Mouse (Mus musculus) bone marrow, adult 2 months (tissue): ENCODE results near the gene Usp46. TPM values are rescaled to one million over a fixed set of nuclear protein-coding genes. Genes with fewer than 3 reads are reported as not detected.

Source experiments
- H3K27ac ChIP-seq: fragments of 200-500 bp; 2 replicates; pipeline ENCODE4 v1.5.1; 2012; ENCODE audit warnings: low read depth, mild to moderate bottlenecking, control low read depth, inconsistent platforms, low read length; ENCODE audit not compliant: control insufficient read depth, poor library complexity, insufficient read depth
- H3K4me1 ChIP-seq: fragments of 200-500 bp; 2 replicates; pipeline ENCODE4 v1.6.1; 2011; ENCODE audit warnings: low read length; ENCODE audit not compliant: control insufficient read depth, insufficient read depth
- H3K4me3 ChIP-seq: fragments of 200-500 bp; replicated peaks from 2 replicates; pipeline ENCODE3; 2011; ENCODE audit warnings: mild to moderate bottlenecking, low read depth, low read length, control low read depth; ENCODE audit not compliant: control insufficient read depth
- CTCF ChIP-seq: fragments of 200-500 bp; IDR thresholded peaks from 2 replicates; pipeline ENCODE4 v1.5.1; 2011; ENCODE audit warnings: low read length, control low read depth; ENCODE audit not compliant: control insufficient read depth, insufficient read depth
- POLR2A ChIP-seq: fragments of 200-500 bp; IDR thresholded peaks from 2 replicates; pipeline ENCODE4 v1.6.1; 2011; ENCODE audit warnings: low read depth, mild to moderate bottlenecking, control low read depth, low read length, borderline replicate concordance; ENCODE audit not compliant: control insufficient read depth
- WGBS: fragments of 180-500 bp; shearing (Covaris S2); methylation state at CpG from one replicate; pipeline ENCODE4 v1.1.7; 2018; 5-methylcytosine and 5-hydroxymethylcytosine counted together
- polyA plus RNA-seq: library from polyadenylated mRNA; stranded (reverse); fragments of >200 nt; gene quantifications from 2 replicates; pipeline ENCODE4 v1.2.4, GENCODE M21; 2011; ENCODE audit warnings: low replicate concordance; ENCODE audit not compliant: missing spikeins, insufficient read depth, insufficient read length

Gene Usp46
- polyA plus RNA-seq, 1 experiment = 17.8 TPM

DNA sequence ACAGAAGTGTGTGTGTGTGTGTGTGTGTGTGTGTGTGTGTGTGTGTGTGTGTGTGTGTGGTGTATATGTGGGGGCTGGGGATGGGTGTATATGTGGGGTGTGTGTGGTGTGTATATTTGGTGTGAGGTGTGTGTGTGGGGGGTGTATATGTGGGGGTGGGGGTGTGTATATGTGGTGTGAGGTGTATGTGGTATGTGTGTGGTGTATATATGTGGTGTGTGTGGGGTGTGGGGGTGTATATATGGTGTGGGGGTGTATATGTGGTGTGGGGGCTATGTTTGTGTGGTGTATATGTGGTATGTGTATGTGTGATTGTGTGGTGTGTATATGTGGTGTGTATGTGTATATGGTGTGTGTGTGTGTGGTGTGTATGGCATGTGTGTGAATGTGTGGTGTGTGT, 73.4 kb downstream of the Usp46 start:
- no peak for TF ChIP-seq POLR2A
- TF ChIP-seq CTCF = no peak
- Histone ChIP-seq H3K27ac (no peak overlapping the region), H3K4me3 (no peak overlapping the region), H3K4me1 (no peaks in the 10 kb centered on the region)

GRCm38 (mm10) chr5:73993538-73993937, 74.7 kb downstream of the Usp46 start:
- H3K4me3 ChIP-seq = no peak overlapping the region
- TF ChIP-seq CTCF = 0 out of 2 replicates have a peak, but pooled peaks have one; percentile 20
- no peak for TF ChIP-seq POLR2A
- WGBS = 70% methylated on average over 4 of the region's 4 CpGs
- H3K4me1 ChIP-seq = no peaks in the 10 kb centered on the region
- no peak overlapping the region for H3K27ac ChIP-seq

DNA sequence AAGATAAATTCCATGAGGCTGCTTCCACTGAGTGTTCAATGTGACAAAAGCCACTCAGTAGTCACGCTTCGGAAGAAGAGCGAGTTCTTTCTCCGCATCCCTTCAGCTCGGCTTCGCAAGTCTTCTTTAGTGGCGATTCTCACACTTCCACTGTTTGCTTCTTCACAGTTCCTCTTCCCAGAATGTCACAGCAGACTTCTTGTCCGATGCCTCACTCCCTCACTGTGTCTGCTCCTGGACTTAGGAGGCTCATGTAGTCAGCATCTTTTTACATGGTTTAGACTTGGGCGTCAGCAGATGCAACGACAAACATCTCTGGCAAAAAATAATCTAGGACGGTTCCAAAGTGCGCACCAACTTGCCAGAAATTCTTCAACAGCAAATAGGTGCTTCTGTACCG, 75.9 kb downstream of the Usp46 start:
- no peak for TF ChIP-seq CTCF
- WGBS = 87% methylated on average over 13 of the region's 13 CpGs
- Histone ChIP-seq H3K4me1 (no peaks in the 10 kb centered on the region), H3K27ac (no peak overlapping the region), H3K4me3 (no peak overlapping the region)

DNA sequence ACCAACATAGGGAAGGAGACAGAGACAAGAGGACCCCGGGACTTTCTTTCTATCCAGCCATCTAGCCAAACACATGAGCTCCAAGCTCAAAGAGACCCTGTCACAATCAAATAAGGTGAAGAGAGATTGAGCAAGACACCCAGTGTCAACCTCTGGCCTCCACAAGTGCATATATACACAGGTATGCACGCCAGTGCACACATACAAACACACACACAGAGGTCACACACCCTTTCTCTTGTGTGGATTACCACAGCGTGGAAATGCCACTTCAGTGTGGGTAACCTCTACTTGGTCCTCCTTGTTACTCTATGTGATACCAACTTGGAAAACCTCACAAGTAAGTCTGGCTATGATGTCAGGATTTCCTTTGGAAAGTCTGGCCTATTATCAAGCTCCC, 78.7 kb downstream of the Usp46 start:
- TF ChIP-seq POLR2A = no peak
- TF ChIP-seq CTCF = no peak
- H3K27ac ChIP-seq = no peak overlapping the region
- WGBS = 84% methylated on average over 3 of the region's 3 CpGs
- H3K4me1 ChIP-seq = no peaks in the 10 kb centered on the region
- no peak overlapping the region for H3K4me3 ChIP-seq

DNA sequence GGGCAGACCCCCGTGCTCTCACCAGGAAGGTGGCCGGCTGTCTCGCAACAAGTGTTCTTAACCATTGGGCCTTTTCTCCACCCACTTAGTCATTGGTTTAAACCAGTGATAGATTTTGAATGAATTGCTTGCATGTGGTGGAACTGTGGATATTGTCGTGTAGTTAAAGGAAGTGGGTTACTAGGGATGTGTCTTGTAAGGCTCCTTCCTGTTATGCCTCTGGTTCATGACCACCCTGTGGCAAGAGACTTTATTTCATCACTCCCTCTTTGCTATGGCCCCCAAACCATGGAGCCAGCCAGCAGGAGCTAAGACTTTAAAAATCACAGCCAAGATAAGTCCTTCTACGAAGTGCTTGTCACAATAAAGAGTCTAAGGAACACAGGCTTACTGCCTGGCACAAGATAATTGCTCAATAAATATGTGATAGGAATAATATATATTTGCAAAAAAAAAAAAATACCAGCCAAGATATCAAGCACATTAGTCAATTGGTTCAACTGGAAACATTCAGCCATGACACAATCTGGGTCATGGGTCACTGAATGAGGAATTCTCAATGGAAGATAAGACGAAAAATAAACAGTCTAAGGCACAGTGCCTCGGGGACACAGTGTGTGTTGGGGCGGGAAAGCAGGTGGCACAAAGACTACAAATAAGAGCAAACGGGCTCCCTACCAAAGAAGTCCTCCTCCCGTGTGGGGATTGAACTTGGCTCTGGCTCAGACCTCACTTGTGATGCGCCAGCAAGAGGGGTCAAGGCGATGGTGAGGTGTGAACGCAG, 80.3 kb downstream of the Usp46 start:
- WGBS = 76% methylated on average over 13 of the region's 13 CpGs
- no peak overlapping the region for H3K4me3 ChIP-seq
- TF ChIP-seq CTCF (no peak), POLR2A (no peak)

GRCm38 (mm10) chr5:73977426-73977825, 90.8 kb downstream of the Usp46 start:
- Histone ChIP-seq H3K27ac (no peak overlapping the region), H3K4me1 (no peaks in the 10 kb centered on the region), H3K4me3 (no peak overlapping the region)
- WGBS = 80% methylated on average over 11 of the region's 11 CpGs
- TF ChIP-seq POLR2A = no peak
- TF ChIP-seq CTCF = no peak

More for the DNA sequence above, 80.3 kb downstream of the Usp46 start:
- no peak overlapping the region for H3K27ac ChIP-seq
- H3K4me1 ChIP-seq = no peaks in the 10 kb centered on the region

DNA sequence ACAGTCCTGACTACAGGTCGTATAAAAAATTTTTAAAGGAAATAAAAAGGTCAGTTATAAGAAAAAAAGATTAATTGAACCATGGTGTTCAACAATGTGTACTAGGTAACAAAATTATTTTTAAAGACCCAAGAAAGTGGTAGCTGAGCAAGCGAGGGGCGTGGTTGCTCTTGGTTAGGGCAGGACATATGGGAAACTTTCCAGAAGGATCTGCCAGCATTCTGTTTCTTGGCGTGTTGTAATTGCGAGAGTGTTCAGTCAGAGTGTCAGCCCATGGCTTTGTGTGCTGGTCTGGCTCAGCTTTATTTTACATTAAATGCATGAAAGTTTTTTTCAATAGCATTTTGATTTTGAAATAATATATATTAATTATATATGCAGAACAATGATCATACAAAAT, 96.5 kb downstream of the Usp46 start:
- Histone ChIP-seq H3K4me1 (no peaks in the 10 kb centered on the region; the same call in 1 of the 2 replicates), H3K27ac (no peak overlapping the region), H3K4me3 (no peak overlapping the region)
- WGBS = 70% methylated on average over 5 of the region's 5 CpGs
- TF ChIP-seq POLR2A = no peak
- TF ChIP-seq CTCF = no peak

- H3K4me1 ChIP-seq = no peaks in the 10 kb centered on the region; the same call in 1 of the 2 replicates
- no peak overlapping the region for H3K27ac ChIP-seq
- 26% methylated on average over 7 of the region's 7 CpGs for WGBS
- TF ChIP-seq CTCF = no peak
- no peak for TF ChIP-seq POLR2A
- no peak overlapping the region for H3K4me3 ChIP-seq
Measured at GRCm38 (mm10) chr5:73970024-73970628, 98.1 kb downstream of the Usp46 start.

DNA sequence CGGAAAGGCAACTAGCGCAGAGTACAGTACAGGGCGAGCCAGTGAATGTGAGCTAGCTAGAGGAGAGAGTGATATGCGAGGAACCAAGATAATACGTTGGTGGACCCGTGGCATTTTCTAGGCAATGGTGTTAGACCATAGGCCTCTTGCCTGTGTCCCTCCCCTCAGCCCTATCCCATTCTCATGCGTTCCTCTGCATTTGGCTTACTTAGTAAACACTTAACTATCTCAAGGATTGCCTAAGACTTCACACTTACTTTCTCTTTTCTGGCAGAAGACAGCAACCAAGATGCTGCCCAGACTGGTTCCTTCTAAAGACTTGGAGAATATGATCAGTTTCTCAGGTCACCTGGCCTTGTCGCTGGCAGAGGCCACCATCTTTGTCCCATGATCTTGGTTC, 98.9 kb downstream of the Usp46 start:
- TF ChIP-seq CTCF (no peak), POLR2A (no peak)
- H3K4me3 ChIP-seq = no peak overlapping the region
- H3K27ac ChIP-seq = no peak overlapping the region
- no peaks in the 10 kb centered on the region; the same call in 1 of the 2 replicates for H3K4me1 ChIP-seq
- 86% methylated on average over 8 of the region's 8 CpGs for WGBS
